Mouse (Mus musculus) spleen, adult 18-20 months (tissue): ENCODE results near the gene 4930453N24Rik.

Source experiments
- DNase-seq, 2 experiments: peaks; one replicate each; pipeline ENCODE4 v3.0.0; 2022; ENCODE audit warnings: mixed read lengths in 2 of 2

The 4930453N24Rik gene

GRCm38 (mm10) chr16:64770521-64771430 lies at the start of gene 4930453N24Rik:
TSS of gene 4930453N24Rik (minus strand) at chr16:64771161.
- peak; percentile 70 to 72 for DNase-seq

GRCm38 (mm10) chr16:64817094-64817765 lies 46.3 kb upstream of the 4930453N24Rik start:
- no peak for DNase-seq

- DNase-seq = no peak
These were observed 32.1 kb upstream of the 4930453N24Rik start for GRCm38 (mm10) chr16:64803041-64803440.

- DNase-seq = no peak
These were observed 30.7 kb upstream of the 4930453N24Rik start for GRCm38 (mm10) chr16:64801638-64802037.

GRCm38 (mm10) chr16:64800393-64800792 lies 29.4 kb upstream of the 4930453N24Rik start:
- no peak for DNase-seq

GRCm38 (mm10) chr16:64794802-64795201 lies 23.8 kb upstream of the 4930453N24Rik start:
- DNase-seq = no peak

- DNase-seq = no peak
These were observed 18.7 kb upstream of the 4930453N24Rik start for GRCm38 (mm10) chr16:64789706-64790105.

- no peak for DNase-seq
These were observed 4.6 kb upstream of the 4930453N24Rik start for GRCm38 (mm10) chr16:64775516-64775915.

GRCm38 (mm10) chr16:64771431-64771818 lies 464 bp upstream of the 4930453N24Rik start:
- DNase-seq = no peak

GRCm38 (mm10) chr16:64766696-64767300 lies 4.2 kb downstream of the 4930453N24Rik start:
- no peak for DNase-seq

GRCm38 (mm10) chr16:64759245-64759626 lies 11.7 kb downstream of the 4930453N24Rik start:
- DNase-seq = no peak

GRCm38 (mm10) chr16:64758561-64759244 lies 12.3 kb downstream of the 4930453N24Rik start:
- no peak for DNase-seq

GRCm38 (mm10) chr16:64757666-64758400 lies 13.1 kb downstream of the 4930453N24Rik start:
- no peak for DNase-seq

- DNase-seq = no peak
These were observed 14.6 kb downstream of the 4930453N24Rik start for GRCm38 (mm10) chr16:64756321-64756720.

- DNase-seq = no peak
These were observed 16.2 kb downstream of the 4930453N24Rik start for GRCm38 (mm10) chr16:64754743-64755139.

GRCm38 (mm10) chr16:64753990-64754742 lies 16.8 kb downstream of the 4930453N24Rik start:
- no peak for DNase-seq

GRCm38 (mm10) chr16:64748237-64748636 lies 22.7 kb downstream of the 4930453N24Rik start:
- peak in 1 of 2 experiments; percentile 63 for DNase-seq

GRCm38 (mm10) chr16:64745089-64745488 lies 25.9 kb downstream of the 4930453N24Rik start:
- DNase-seq = no peak

- no peak for DNase-seq
These were observed 33.7 kb downstream of the 4930453N24Rik start for GRCm38 (mm10) chr16:64737289-64737688.

- DNase-seq = no peak
These were observed 47.5 kb downstream of the 4930453N24Rik start for GRCm38 (mm10) chr16:64723273-64724057.
